Mouse (Mus musculus) frontal cortex, postnatal 25 days (tissue): ENCODE measurements at regions not wholly inside any gene's neighbourhood (a gene's known extent, or its start where the extent isn't known, plus 50 kb on each side); places are given as distances from the start of the nearest gene placed in this dataset.
A peak's percentile ranks its signal among the peaks of the same experiment; 100 is the strongest.

Experiments used
- DNase-seq, 2 experiments: peaks; one replicate each; pipeline ENCODE4 v3.0.0; 2022; ENCODE audit warnings: low spot score in 2 of 2

- DNase-seq = no peak
These were observed 114.8 kb downstream of the Pcsk1 start for GRCm38 (mm10) chr13:75204417-75204816.

- no peak for DNase-seq
These were observed 134.3 kb downstream of the Pcsk1 start for GRCm38 (mm10) chr13:75223944-75224343.

GRCm38 (mm10) chr13:75225581-75226297 lies 136.1 kb downstream of the Pcsk1 start:
- DNase-seq = no peak

GRCm38 (mm10) chr13:75227616-75228277 lies 138.1 kb downstream of the Pcsk1 start:
- DNase-seq = peak; percentile 54 to 62

GRCm38 (mm10) chr13:75236424-75236823 lies 146.8 kb downstream of the Pcsk1 start:
- DNase-seq = no peak
